Mouse (Mus musculus) MEL (cell line): ENCODE data around the gene Cacnb3. TPM values are rescaled to one million over a fixed set of nuclear protein-coding genes. Genes with fewer than 3 reads are reported as not detected.

ENCODE experiments used
- DNase-seq: peaks from one replicate; pipeline ENCODE4 v3.0.0; 2011; ENCODE audit warnings: low read depth, low spot score
- H3K27ac ChIP-seq: 2 replicates; pipeline ENCODE4 v1.5.1; 2012; ENCODE audit warnings: low read depth, mild to moderate bottlenecking, control low read depth, low read length, moderate library complexity; ENCODE audit not compliant: control insufficient read depth
- H3K27me3 ChIP-seq, 2 experiments: fragments of 150-350 bp in 1 of 2; sonication (generic) in 1 of 2; 2 replicates each; pipeline ENCODE4 v1.6.1; 2012; ENCODE audit warnings: low read length in 2 of 2, mild to moderate bottlenecking in 2 of 2, improper control_type of control experiment in 1 of 2, moderate library complexity in 1 of 2; ENCODE audit not compliant: insufficient read depth in 2 of 2, control insufficient read depth in 1 of 2
- H3K36me3 ChIP-seq, 2 experiments: 2 replicates each; pipeline ENCODE4 v1.6.1; 2012 to 2014; ENCODE audit warnings: low read length in 2 of 2, improper control_type of control experiment in 1 of 2, inconsistent platforms in 1 of 2, mild to moderate bottlenecking in 1 of 2; ENCODE audit not compliant: insufficient read depth in 2 of 2, control insufficient read depth in 1 of 2
- H3K4me1 ChIP-seq, 2 experiments: fragments of 150-350 bp in 1 of 2; sonication (generic) in 1 of 2; 2 replicates each; pipeline ENCODE4 v1.6.1; 2012; ENCODE audit warnings: low read length in 2 of 2, improper control_type of control experiment in 1 of 2, mild to moderate bottlenecking in 1 of 2; ENCODE audit not compliant: insufficient read depth in 2 of 2, control insufficient read depth in 1 of 2
- H3K4me3 ChIP-seq, 2 experiments: fragments of 150-350 bp in 1 of 2; sonication (generic) in 1 of 2; 2 replicates each; pipeline ENCODE4 v1.5.1; 2012; ENCODE audit warnings: low read depth in 2 of 2, low read length in 2 of 2, mild to moderate bottlenecking in 2 of 2, moderate library complexity in 2 of 2, control low read depth in 1 of 2, improper control_type of control experiment in 1 of 2; ENCODE audit not compliant: control insufficient read depth in 1 of 2, insufficient read depth in 1 of 2
- H3K79me2 ChIP-seq: 2 replicates; pipeline ENCODE4 v1.6.1; 2012; ENCODE audit warnings: mild to moderate bottlenecking, low read length, moderate library complexity; ENCODE audit not compliant: control insufficient read depth, poor library complexity, insufficient read depth
- H3K9ac ChIP-seq: 2 replicates; pipeline ENCODE4 v1.6.1; 2012; ENCODE audit warnings: low read depth, mild to moderate bottlenecking, control low read depth, low read length, moderate library complexity; ENCODE audit not compliant: control insufficient read depth, poor library complexity, severe bottlenecking
- H3K9me3 ChIP-seq: fragments of 150-350 bp; sonication (generic); replicated peaks from 2 replicates; pipeline ENCODE4 v1.6.1; 2012; ENCODE audit warnings: mild to moderate bottlenecking, low read length, improper control_type of control experiment, moderate library complexity; ENCODE audit not compliant: insufficient read depth
- BHLHE40 ChIP-seq: IDR thresholded peaks from 2 replicates; pipeline ENCODE4 v1.6.1; 2012; ENCODE audit warnings: low read depth, mild to moderate bottlenecking, inconsistent platforms, low read length, improper control_type of control experiment, borderline replicate concordance
- CHD1 ChIP-seq: IDR thresholded peaks from 2 replicates; pipeline ENCODE4 v1.6.1; 2012; ENCODE audit warnings: low read depth, mild to moderate bottlenecking, inconsistent platforms, low read length, improper control_type of control experiment
- CHD2 ChIP-seq: IDR thresholded peaks from 2 replicates; pipeline ENCODE4 v1.6.1; 2011; ENCODE audit warnings: low read length, improper control_type of control experiment
- CTCF ChIP-seq, 3 experiments: IDR thresholded peaks in 2 of 3; conservative IDR thresholded peaks in 1 of 3; 2 replicates each; pipeline ENCODE4 v1.5.1; 2011 to 2012; ENCODE audit warnings: low read length in 3 of 3, low read depth in 2 of 3, mild to moderate bottlenecking in 2 of 3, improper control_type of control experiment in 1 of 3, inconsistent platforms in 1 of 3, mixed read lengths in 1 of 3, moderate library complexity in 1 of 3; ENCODE audit not compliant: control insufficient read depth in 1 of 3, insufficient read depth in 1 of 3, poor library complexity in 1 of 3, severe bottlenecking in 1 of 3
- ELF1 ChIP-seq: IDR thresholded peaks from 2 replicates; pipeline ENCODE4 v1.6.1; 2014; ENCODE audit warnings: low read depth, mild to moderate bottlenecking, inconsistent platforms, low read length, improper control_type of control experiment, moderate library complexity
- EP300 ChIP-seq, 2 experiments: IDR thresholded peaks; 2 replicates each; pipeline ENCODE4 v1.6.1; 2011; ENCODE audit warnings: improper control_type of control experiment in 2 of 2, low read length in 2 of 2, low read depth in 1 of 2, mild to moderate bottlenecking in 1 of 2
- GABPA ChIP-seq: IDR thresholded peaks from 2 replicates; pipeline ENCODE4 v1.6.1; 2012; ENCODE audit warnings: low read depth, mild to moderate bottlenecking, inconsistent platforms, low read length, improper control_type of control experiment, moderate library complexity
- GATA1 ChIP-seq: IDR thresholded peaks from 2 replicates; pipeline ENCODE4 v1.6.1; 2011; ENCODE audit warnings: low read depth, low read length, improper control_type of control experiment
- HCFC1 ChIP-seq: IDR thresholded peaks from 2 replicates; pipeline ENCODE4 v1.6.1; 2012; ENCODE audit warnings: low read depth, mild to moderate bottlenecking, inconsistent platforms, low read length, improper control_type of control experiment, moderate library complexity
- JUND ChIP-seq: IDR thresholded peaks from 2 replicates; pipeline ENCODE4 v1.6.1; 2011; ENCODE audit warnings: low read depth, mild to moderate bottlenecking, improper control_type of control experiment, low read length
- KAT2A ChIP-seq: conservative IDR thresholded peaks from 2 replicates; pipeline ENCODE4 v1.6.1; 2012; ENCODE audit warnings: low read depth, low read length, improper control_type of control experiment, inconsistent platforms
- MAX ChIP-seq: IDR thresholded peaks from 2 replicates; pipeline ENCODE4 v1.6.1; 2011; ENCODE audit warnings: low read length, improper control_type of control experiment
- MAZ ChIP-seq: IDR thresholded peaks from 2 replicates; pipeline ENCODE4 v1.6.1; 2012; ENCODE audit warnings: low read depth, mild to moderate bottlenecking, inconsistent platforms, low read length, improper control_type of control experiment
- MEF2A ChIP-seq: IDR thresholded peaks from 2 replicates; pipeline ENCODE4 v1.6.1; 2014; ENCODE audit warnings: low read depth, mild to moderate bottlenecking, inconsistent platforms, low read length, improper control_type of control experiment; ENCODE audit not compliant: poor library complexity, insufficient replicate concordance, severe bottlenecking; ENCODE audit errors: extremely low read depth
- MXI1 ChIP-seq: IDR thresholded peaks from 2 replicates; pipeline ENCODE4 v1.6.1; 2011; ENCODE audit warnings: mild to moderate bottlenecking, low read depth, low read length, improper control_type of control experiment
- POLR2AphosphoS5 ChIP-seq: IDR thresholded peaks from 2 replicates; pipeline ENCODE4 v1.6.1; 2012; ENCODE audit warnings: low read depth, borderline replicate concordance, mild to moderate bottlenecking, inconsistent platforms, low read length, moderate library complexity, mixed read lengths
- RAD21 ChIP-seq: IDR thresholded peaks from 2 replicates; pipeline ENCODE4 v1.6.1; 2011; ENCODE audit warnings: mild to moderate bottlenecking, low read depth, low read length, improper control_type of control experiment
- SMC3 ChIP-seq: IDR thresholded peaks from 2 replicates; pipeline ENCODE4 v1.6.1; 2011; ENCODE audit warnings: low read depth, low read length, improper control_type of control experiment
- TAL1 ChIP-seq: IDR thresholded peaks from 2 replicates; pipeline ENCODE4 v1.6.1; 2012; ENCODE audit warnings: mild to moderate bottlenecking, inconsistent platforms, low read length, moderate library complexity, mixed read lengths
- TCF12 ChIP-seq: IDR thresholded peaks from 2 replicates; pipeline ENCODE4 v1.6.1; 2014; ENCODE audit warnings: low read depth, mild to moderate bottlenecking, inconsistent platforms, low read length, improper control_type of control experiment, moderate library complexity
- USF1 ChIP-seq: IDR thresholded peaks from 2 replicates; pipeline ENCODE4 v1.6.1; 2014; ENCODE audit warnings: low read depth, mild to moderate bottlenecking, inconsistent platforms, low read length, improper control_type of control experiment, moderate library complexity
- ZKSCAN1 ChIP-seq: IDR thresholded peaks from 2 replicates; pipeline ENCODE4 v1.6.1; 2012; ENCODE audit warnings: low read depth, mild to moderate bottlenecking, inconsistent platforms, low read length, improper control_type of control experiment, moderate library complexity
- polyA plus RNA-seq, 2 experiments: library from polyadenylated mRNA; stranded (reverse) in 1 of 2; unstranded in 1 of 2; fragments of >175 nt in 1 of 2; fragments of >200 nt in 1 of 2; gene quantifications; 2 replicates each; pipeline versions ENCODE4 v1.2.1 to v1.2.4; 2012; ENCODE audit warnings: low replicate concordance in 2 of 2, low read depth in 1 of 2; ENCODE audit not compliant: insufficient read length in 2 of 2, insufficient read depth in 1 of 2, missing spikeins in 1 of 2
- total RNA-seq: library from RNA; depleted of rRNA; stranded (reverse); fragments of 300-350 nt; gene quantifications from 2 replicates; pipeline ENCODE4 v1.2.3, GENCODE M21; 2012

Cacnb3 gene
- total and polyA plus RNA-seq, 3 experiments: 1.4 to 8.5 TPM; not detected in 1

- H3K4me3 ChIP-seq: no peak overlapping the region
- H3K9me3 ChIP-seq: no peaks in the 10 kb centered on the region
- TF ChIP-seq GATA1 (no peak), CHD2 (no peak), TAL1 (no peak), ZKSCAN1 (no peak), JUND (no peak), ELF1 (no peak), USF1 (no peak), KAT2A (no peak), HCFC1 (no peak), CTCF (IDR thresholded peaks at IDR 0.05 in 2 of 3, conservative IDR thresholded peaks at IDR 0.05 in 1 of 3; ENCODE audit: control insufficient read depth in 1 of 3, insufficient read depth in 1 of 3, low read depth in 2 of 3, low read length in 3 of 3, poor library complexity in 1 of 3, severe bottlenecking in 1 of 3) (no peak), EP300 (IDR thresholded peaks at IDR 0.05; ENCODE audit: low read depth in 1 of 2, low read length in 2 of 2) (no peak), CHD1 (no peak), MEF2A (no peak), MAZ (no peak), GABPA (no peak), TCF12 (no peak), POLR2AphosphoS5 (no peak), MXI1 (no peak), SMC3 (no peak)
- H3K79me2 ChIP-seq: no peaks in the 10 kb centered on the region
- DNase-seq: no peak
- no peak overlapping the region for H3K9ac ChIP-seq
- H3K36me3 ChIP-seq: peaks cover 0 to 28% of the 10 kb centered on the region in 2 experiments; a peak in 2 of 4 replicates
- no peaks in the 10 kb centered on the region for H3K27me3 ChIP-seq
- no peak overlapping the region for H3K27ac ChIP-seq
- no peaks in the 10 kb centered on the region for H3K4me1 ChIP-seq
Measured at GRCm38 (mm10) chr15:98647308-98647707, 16.7 kb downstream of the Cacnb3 start.

GRCm38 (mm10) chr15:98648071-98648470 lies 17.4 kb downstream of the Cacnb3 start:
- peaks cover 0 to 35% of the 10 kb centered on the region in 2 experiments; a peak in 2 of 4 replicates for H3K36me3 ChIP-seq
- H3K4me3 ChIP-seq: no peak overlapping the region
- no peak for DNase-seq
- no peaks in the 10 kb centered on the region for H3K79me2 ChIP-seq
- H3K27me3 ChIP-seq: no peaks in the 10 kb centered on the region
- no peak overlapping the region for H3K27ac ChIP-seq
- H3K9me3 ChIP-seq: no peaks in the 10 kb centered on the region
- H3K4me1 ChIP-seq: no peaks in the 10 kb centered on the region
- H3K9ac ChIP-seq: no peak overlapping the region
- TF ChIP-seq CHD1: no peak
- TF ChIP-seq MXI1: no peak
- no peak for TF ChIP-seq JUND
- no peak for TF ChIP-seq GABPA
- no peak for TF ChIP-seq HCFC1
- no peak for TF ChIP-seq BHLHE40
- TF ChIP-seq CTCF (IDR thresholded peaks at IDR 0.05 in 2 of 3, conservative IDR thresholded peaks at IDR 0.05 in 1 of 3; ENCODE audit: control insufficient read depth in 1 of 3, insufficient read depth in 1 of 3, low read depth in 2 of 3, low read length in 3 of 3, poor library complexity in 1 of 3, severe bottlenecking in 1 of 3): no peak
- no peak for TF ChIP-seq TAL1
- TF ChIP-seq RAD21: no peak
- TF ChIP-seq POLR2AphosphoS5: no peak
- TF ChIP-seq MAX: no peak
- no peak for TF ChIP-seq SMC3
- TF ChIP-seq, all 39 proteins: peak for 0
